Mouse (Mus musculus) CD4-positive, CD25-positive, alpha-beta regulatory T cell, adult 2 months (primary cell): ENCODE results near the gene Gm11213.

Experiments used
- DNase-seq: peaks from one replicate; pipeline ENCODE4 v3.0.0-alpha.2; 2012; ENCODE audit warnings: low read depth, low spot score

The Gm11213 gene

GRCm38 (mm10) chr4:63580078-63580477, 25.0 kb downstream of the Gm11213 start:
- no peak for DNase-seq

- DNase-seq, result no peak
Measured at GRCm38 (mm10) chr4:63579649-63580048, 25.4 kb downstream of the Gm11213 start.

GRCm38 (mm10) chr4:63572621-63573020, 32.4 kb downstream of the Gm11213 start:
- DNase-seq, result no peak

GRCm38 (mm10) chr4:63570208-63570781, 34.8 kb downstream of the Gm11213 start:
- no peak for DNase-seq

GRCm38 (mm10) chr4:63569322-63569721, 35.7 kb downstream of the Gm11213 start:
- no peak for DNase-seq

GRCm38 (mm10) chr4:63567712-63568390, 37.2 kb downstream of the Gm11213 start:
- DNase-seq, result no peak

GRCm38 (mm10) chr4:63562742-63563141, 42.3 kb downstream of the Gm11213 start:
- DNase-seq, result peak; percentile 40

GRCm38 (mm10) chr4:63561861-63562675, 43.0 kb downstream of the Gm11213 start:
- peak; percentile 65 for DNase-seq

- DNase-seq, result peak; percentile 47
Measured at GRCm38 (mm10) chr4:63560079-63560478, 45.0 kb downstream of the Gm11213 start.

- DNase-seq, result peak; percentile 27
Measured at GRCm38 (mm10) chr4:63559127-63559697, 45.8 kb downstream of the Gm11213 start.

GRCm38 (mm10) chr4:63558407-63559081, 46.5 kb downstream of the Gm11213 start, which contains the start of gene Tmem268:
Gene Tmem268, plus strand, starts transcription at chr4:63558781.
- DNase-seq, result peak; percentile 85

GRCm38 (mm10) chr4:63557124-63558059, 47.7 kb downstream of the Gm11213 start:
- peak; percentile 23 for DNase-seq

GRCm38 (mm10) chr4:63556665-63557064, 48.4 kb downstream of the Gm11213 start:
- no peak for DNase-seq

GRCm38 (mm10) chr4:63555111-63555510, 50.0 kb downstream of the Gm11213 start:
- no peak for DNase-seq

- DNase-seq, result no peak
Measured at GRCm38 (mm10) chr4:63554616-63555015, 50.4 kb downstream of the Gm11213 start.

- no peak for DNase-seq
Measured at GRCm38 (mm10) chr4:63553789-63554576, 51.1 kb downstream of the Gm11213 start.

- no peak for DNase-seq
Measured at GRCm38 (mm10) chr4:63552865-63553264, 52.2 kb downstream of the Gm11213 start.

- DNase-seq, result no peak
Measured at GRCm38 (mm10) chr4:63550908-63551307, 54.2 kb downstream of the Gm11213 start.

- DNase-seq, result peak; percentile 33
Measured at GRCm38 (mm10) chr4:63548491-63548890, 56.6 kb downstream of the Gm11213 start.

GRCm38 (mm10) chr4:63547799-63548198, 57.3 kb downstream of the Gm11213 start:
- DNase-seq, result no peak
